ENCODE assay signal across 7 mouse cellular contexts in the genomic region with DNA sequence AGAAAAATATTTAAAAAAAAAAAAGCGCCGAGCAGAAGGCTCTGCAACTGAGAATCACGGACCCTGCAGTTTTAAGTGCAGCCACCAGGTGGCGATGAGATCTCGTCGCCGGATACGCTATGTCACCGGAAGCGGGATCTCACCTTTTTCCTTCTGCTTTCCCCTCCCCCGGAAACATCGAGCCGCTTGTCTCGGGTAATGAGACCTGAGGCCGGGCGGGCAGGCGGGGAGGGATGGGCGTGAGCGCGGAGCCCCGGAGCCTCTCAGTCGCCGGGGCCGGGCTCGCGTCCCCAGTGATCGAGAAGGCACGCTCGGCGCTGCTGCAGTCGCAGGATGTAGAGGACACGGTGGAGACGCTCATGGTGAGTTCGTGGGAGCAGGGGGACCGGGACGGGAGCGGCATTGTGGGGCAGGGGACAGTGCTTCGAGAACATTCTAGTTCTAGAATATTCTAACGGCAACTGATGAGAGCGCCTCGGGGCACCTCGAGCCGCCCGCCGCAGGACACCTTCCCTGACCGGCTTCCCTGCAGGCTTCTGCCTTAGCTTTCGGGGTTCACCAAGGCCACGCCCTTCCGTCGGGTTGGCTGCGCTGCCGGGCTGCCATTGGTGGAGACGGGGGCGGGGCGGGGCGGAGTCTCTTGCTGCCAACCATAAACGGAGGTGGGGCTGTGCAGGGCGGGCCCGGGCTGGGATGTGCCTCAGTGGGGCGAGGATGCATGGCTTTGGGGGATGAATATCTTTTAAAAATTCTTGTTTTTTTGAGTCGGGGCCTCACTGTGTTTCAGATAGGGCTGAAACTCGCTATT. TPM values are rescaled to one million over a fixed set of nuclear protein-coding genes. Genes with fewer than 3 reads are reported as not detected.
DNase-seq lines count a peak whose midpoint lies in the region; ATAC-seq lines count a peak whose summit lies in the region.

A gene (plus strand): TSS at position 164 of the 808 bp plus-strand sequence.

- H3K36me3 ChIP-seq in embryonic facial prominence, embryonic 11.5 days (replicated peaks; ENCODE audit: control insufficient read depth, insufficient read depth, low read depth, low read length) = no peaks in the 10 kb centered on the region
- no peaks in the 10 kb centered on the region for H3K36me3 ChIP-seq in limb, embryonic 11.5 days (ENCODE audit: control insufficient read depth, insufficient read depth, low read length)
- no peaks in the 10 kb centered on the region for H3K36me3 ChIP-seq in midbrain, embryonic 14.5 days (ENCODE audit: control insufficient read depth, insufficient read depth, low read length)

- peak; percentile 98 for DNase-seq in adrenal gland, postnatal 14 days
- peak; percentile 95 for DNase-seq in embryonic facial prominence, embryonic 11.5 days (ENCODE audit: low spot score)
- peak; percentile 100 for DNase-seq in heart, adult 11 months
- peak; percentile 95 for DNase-seq in kidney, adult 18-20 months
- DNase-seq in limb, embryonic 11.5 days (ENCODE audit: low spot score) = peak; percentile 94
- peak; percentile 96 for DNase-seq in midbrain, embryonic 14.5 days
- DNase-seq in spleen, adult 18-20 months = peak; percentile 91 to 94

- H3K27ac ChIP-seq in embryonic facial prominence, embryonic 11.5 days (replicated peaks; ENCODE audit: low read depth, low read length) = peak within 1 kb of the TSS; percentile 90
- peak within 1 kb of the TSS; percentile 84 for H3K27ac ChIP-seq in limb, embryonic 11.5 days (replicated peaks; ENCODE audit: low read depth, low read length)
- peak within 1 kb of the TSS; percentile 94 for H3K27ac ChIP-seq in midbrain, embryonic 14.5 days (replicated peaks; ENCODE audit: low read depth, low read length)

- under 1% methylated on average over 62 of the region's 62 CpGs for WGBS in embryonic facial prominence, embryonic 11.5 days
- WGBS in limb, embryonic 11.5 days = 2% methylated on average over 60 of the region's 62 CpGs
- WGBS in midbrain, embryonic 14.5 days = under 1% methylated on average over 62 of the region's 62 CpGs

- H3K9ac ChIP-seq in embryonic facial prominence, embryonic 11.5 days (replicated peaks; ENCODE audit: low read length) = peak within 1 kb of the TSS; percentile 82
- H3K9ac ChIP-seq in limb, embryonic 11.5 days (ENCODE audit: low read length) = peak within 1 kb of the TSS; percentile 67
- H3K9ac ChIP-seq in midbrain, embryonic 14.5 days (replicated peaks; ENCODE audit: low read length) = peak within 1 kb of the TSS; percentile 81

- H3K4me1 ChIP-seq in embryonic facial prominence, embryonic 11.5 days (ENCODE audit: control insufficient read depth, insufficient read depth, low read length) = no peaks in the 10 kb centered on the region
- no peaks in the 10 kb centered on the region for H3K4me1 ChIP-seq in limb, embryonic 11.5 days (ENCODE audit: control insufficient read depth, insufficient read depth, low read length)
- peaks cover 7% of the 10 kb centered on the region for H3K4me1 ChIP-seq in midbrain, embryonic 14.5 days (ENCODE audit: control insufficient read depth, insufficient read depth, low read length)

- H3K27me3 ChIP-seq in embryonic facial prominence, embryonic 11.5 days (ENCODE audit: control insufficient read depth, insufficient read depth, low read length) = no peaks in the 10 kb centered on the region
- no peaks in the 10 kb centered on the region for H3K27me3 ChIP-seq in limb, embryonic 11.5 days (ENCODE audit: control insufficient read depth, insufficient read depth, low read length)
- H3K27me3 ChIP-seq in midbrain, embryonic 14.5 days (ENCODE audit: control insufficient read depth, insufficient read depth, low read length) = no peaks in the 10 kb centered on the region

- peak; percentile 96 for ATAC-seq in embryonic facial prominence, embryonic 11.5 days (replicated peaks; ENCODE audit: insufficient number of reproducible peaks, low FRiP score, low TSS enrichment, low read depth)
- ATAC-seq in limb, embryonic 11.5 days (ENCODE audit: insufficient number of reproducible peaks, low FRiP score, low TSS enrichment, low read depth) = peak; percentile 95
- ATAC-seq in midbrain, embryonic 14.5 days (ENCODE audit: low FRiP score, low TSS enrichment) = peak; percentile 99

- peak within 1 kb of the TSS; percentile 76 for H3K4me3 ChIP-seq in embryonic facial prominence, embryonic 11.5 days (ENCODE audit: low read depth, low read length)
- peak within 1 kb of the TSS; percentile 67 for H3K4me3 ChIP-seq in limb, embryonic 11.5 days (ENCODE audit: low read depth, low read length)
- H3K4me3 ChIP-seq in midbrain, embryonic 14.5 days (replicated peaks; ENCODE audit: low read depth, low read length) = peak within 1 kb of the TSS; percentile 85

- H3K4me2 ChIP-seq in embryonic facial prominence, embryonic 11.5 days (ENCODE audit: low read depth, low read length) = peak within 1 kb of the TSS; percentile 62
- peak within 1 kb of the TSS; percentile 46 for H3K4me2 ChIP-seq in limb, embryonic 11.5 days (ENCODE audit: low read depth, severe bottlenecking)
- peak within 1 kb of the TSS; percentile 68 for H3K4me2 ChIP-seq in midbrain, embryonic 14.5 days (ENCODE audit: low read length)

- H3K9me3 ChIP-seq in embryonic facial prominence, embryonic 11.5 days (replicated peaks; ENCODE audit: control insufficient read depth, low read length) = no peaks in the 10 kb centered on the region
- no peaks in the 10 kb centered on the region for H3K9me3 ChIP-seq in limb, embryonic 11.5 days (ENCODE audit: control insufficient read depth, low read length)
- H3K9me3 ChIP-seq in midbrain, embryonic 14.5 days (ENCODE audit: control insufficient read depth, low read length) = no peaks in the 10 kb centered on the region

RNA-seq across cellular contexts. Expression of the gene that starts here (rescaled TPM):
- 21.6 and 22.6 TPM in 2 replicates for total RNA-seq in adrenal gland, postnatal 14 days (2021)
- 33.2 and 36.9 TPM in 2 replicates for polyA plus RNA-seq in embryonic facial prominence, embryonic 11.5 days (2014; fragmentation: Nextera tagmentation; extraction: Ambion mirVana)
- 38.7 and 40.1 TPM in 2 replicates for polyA plus RNA-seq in limb, embryonic 11.5 days (2014; fragmentation: Nextera tagmentation; extraction: Ambion mirVana)
- 36.8 and 43.2 TPM in 2 replicates for polyA plus RNA-seq in midbrain, embryonic 14.5 days (2014; fragmentation: Nextera tagmentation; extraction: Ambion mirVana)

Comparison
In these comparisons a context has a peak if more than half of its experiments do, and no peak if none do; other contexts are left out.
1. Peak in every context shown above with its lines: DNase-seq, ATAC-seq, H3K4me3 ChIP-seq and H3K27ac ChIP-seq.